Comparison of ENCODE assay signal across 8 mouse cellular contexts in genomic region chr1:75168472-75169464, GRCm38 (mm10). TPM values are rescaled to one million over a fixed set of nuclear protein-coding genes. Genes with fewer than 3 reads are reported as not detected.
DNase-seq lines count a peak whose midpoint lies in the region; ATAC-seq and TF ChIP-seq lines count a peak whose summit lies in the region.

Gene Zfand2b (plus strand): TSS chr1:75168646.

- peak; percentile 97 for DNase-seq in brain, embryonic 14.5 days (ENCODE audit: low read depth)
- DNase-seq in liver, adult 2 months (ENCODE audit: extremely low read depth, low read depth, low spot score): peak; percentile 97
- peak; percentile 97 for DNase-seq in splenic B cell, adult 2 months (ENCODE audit: low read depth, low spot score)

- under 1% methylated on average over 56 of the region's 59 CpGs for WGBS in heart, embryonic 11.5 days (ENCODE audit: insufficient replicate concordance)
- under 1% methylated on average over 56 of the region's 59 CpGs for WGBS in kidney, embryonic 16.5 days
- 1% methylated on average over 58 of the region's 59 CpGs for WGBS in liver, adult 2 months

- H3ac ChIP-seq in C2C12 (ENCODE audit: control insufficient read depth, insufficient read length, low read depth) (peak within 1 kb of the TSS; percentile 70), myocyte (ENCODE audit: control insufficient read depth, insufficient read length) (peak within 1 kb of the TSS; percentile 26)

- peaks cover 69% of the 10 kb centered on the region for H3K4me1 ChIP-seq in erythroblast, embryonic 14.5 days (ENCODE audit: control insufficient read depth)
- H3K4me1 ChIP-seq in heart, embryonic 11.5 days (ENCODE audit: control insufficient read depth, insufficient read depth, low read length): peaks cover 6% of the 10 kb centered on the region; the same call in 1 of the 2 replicates
- H3K4me1 ChIP-seq in kidney, embryonic 16.5 days (ENCODE audit: insufficient read depth, low read length): peaks cover 10% of the 10 kb centered on the region
- peaks cover 13% of the 10 kb centered on the region for H3K4me1 ChIP-seq in liver, adult 2 months (ENCODE audit: control insufficient read depth, insufficient read depth, low read length)

- H3K27me3 ChIP-seq in C2C12 (ENCODE audit: control insufficient read depth, insufficient read depth, insufficient read length) (no peaks in the 10 kb centered on the region), myocyte (ENCODE audit: control insufficient read depth, insufficient read depth, insufficient read length) (no peaks in the 10 kb centered on the region)
- no peaks in the 10 kb centered on the region for H3K27me3 ChIP-seq in erythroblast, embryonic 14.5 days (ENCODE audit: control insufficient read depth)
- no peaks in the 10 kb centered on the region for H3K27me3 ChIP-seq in heart, embryonic 11.5 days (ENCODE audit: control insufficient read depth, insufficient read depth, low read length)
- no peaks in the 10 kb centered on the region for H3K27me3 ChIP-seq in kidney, embryonic 16.5 days (ENCODE audit: insufficient read depth, low read length)
- H3K27me3 ChIP-seq in liver, adult 2 months (ENCODE audit: control insufficient read depth, insufficient read depth, low read length): no peaks in the 10 kb centered on the region
- H3K27me3 ChIP-seq in splenic B cell, adult 2 months (ENCODE audit: control insufficient read depth, insufficient read depth, low read length, poor library complexity, severe bottlenecking): no peaks in the 10 kb centered on the region

- H3K4me2 ChIP-seq in heart, embryonic 11.5 days: peak within 1 kb of the TSS; percentile 75
- H3K4me2 ChIP-seq in kidney, embryonic 16.5 days (replicated peaks; ENCODE audit: low read depth, low read length): peak within 1 kb of the TSS; percentile 87
- H3K4me2 ChIP-seq in myocyte (ENCODE audit: low read depth): peak within 1 kb of the TSS; percentile 94

- H3K79me3 ChIP-seq in C2C12 (ENCODE audit: low read depth): no peaks in the 10 kb centered on the region

- H3K27ac ChIP-seq in heart, embryonic 11.5 days (ENCODE audit: low read depth, low read length): peak within 1 kb of the TSS; percentile 59
- H3K27ac ChIP-seq in kidney, embryonic 16.5 days (ENCODE audit: low read length): peak within 1 kb of the TSS; percentile 80
- peak within 1 kb of the TSS; percentile 87 for H3K27ac ChIP-seq in liver, adult 2 months (replicated peaks; ENCODE audit: insufficient read depth, low read depth, low read length)

- H3K9me3 ChIP-seq in erythroblast, embryonic 14.5 days (ENCODE audit: control insufficient read depth, low read length): no peaks in the 10 kb centered on the region
- H3K9me3 ChIP-seq in heart, embryonic 11.5 days (replicated peaks; ENCODE audit: control insufficient read depth, low read length): no peaks in the 10 kb centered on the region
- no peaks in the 10 kb centered on the region for H3K9me3 ChIP-seq in kidney, embryonic 16.5 days (ENCODE audit: low read length)

- H3K36me3 ChIP-seq in C2C12 (ENCODE audit: control insufficient read depth, insufficient read depth) (peaks cover 29% of the 10 kb centered on the region), myocyte (ENCODE audit: control insufficient read depth, insufficient read depth) (peaks cover 12% of the 10 kb centered on the region)
- peaks cover 49% of the 10 kb centered on the region for H3K36me3 ChIP-seq in erythroblast, embryonic 14.5 days (ENCODE audit: control insufficient read depth)
- H3K36me3 ChIP-seq in heart, embryonic 11.5 days (ENCODE audit: control insufficient read depth, insufficient read depth, low read length): peaks cover 17% of the 10 kb centered on the region
- peaks cover 20% of the 10 kb centered on the region for H3K36me3 ChIP-seq in kidney, embryonic 16.5 days (ENCODE audit: insufficient read depth, low read length)
- H3K36me3 ChIP-seq in liver, adult 2 months (ENCODE audit: control insufficient read depth, insufficient read depth, low read length): peaks cover 25% of the 10 kb centered on the region
- peaks cover 8% of the 10 kb centered on the region for H3K36me3 ChIP-seq in splenic B cell, adult 2 months (ENCODE audit: control insufficient read depth, insufficient read depth, low read length, poor library complexity, severe bottlenecking)

- no peak for TF ChIP-seq CTCF in C2C12 (IDR thresholded peaks at IDR 0.05; ENCODE audit: control insufficient read depth, insufficient read depth, insufficient read length)
- no peak for TF ChIP-seq CTCF in brain, embryonic 14.5 days (IDR thresholded peaks at IDR 0.05; ENCODE audit: borderline replicate concordance, extremely low read depth, insufficient read depth, insufficient read length)
- no peak for TF ChIP-seq CTCF in liver, adult 2 months (IDR thresholded peaks at IDR 0.05; ENCODE audit: low read depth, low read length)

- H3K9ac ChIP-seq in heart, embryonic 11.5 days (ENCODE audit: low read depth, low read length): peak within 1 kb of the TSS; percentile 77
- peak within 1 kb of the TSS; percentile 72 for H3K9ac ChIP-seq in kidney, embryonic 16.5 days (replicated peaks; ENCODE audit: low read length)
- H3K9ac ChIP-seq in liver, adult 2 months (ENCODE audit: low read depth, low read length): peak within 1 kb of the TSS; percentile 75

- peak; percentile 37; the same call in 1 of the 2 replicates for TF ChIP-seq POLR2A in brain, embryonic 14.5 days (IDR thresholded peaks at IDR 0.05; ENCODE audit: borderline replicate concordance, extremely low read depth, insufficient read depth, insufficient read length, poor library complexity, severe bottlenecking)
- no peak; the same call in 1 of the 2 replicates for TF ChIP-seq POLR2A in liver, adult 2 months (IDR thresholded peaks at IDR 0.05; ENCODE audit: extremely low read depth, insufficient read depth, low read length)
- TF ChIP-seq POLR2A in myocyte (IDR thresholded peaks at IDR 0.05; ENCODE audit: insufficient read length, low read depth): peak; percentile 71

- no peaks in the 10 kb centered on the region for H3K79me2 ChIP-seq in C2C12 (ENCODE audit: control insufficient read depth, insufficient read depth)
- H3K79me2 ChIP-seq in liver, adult 2 months (ENCODE audit: control insufficient read depth, insufficient read depth, low read length): no peaks in the 10 kb centered on the region
- H3K79me2 ChIP-seq in myocyte (ENCODE audit: control insufficient read depth, insufficient read depth): no peaks in the 10 kb centered on the region

- ATAC-seq in heart, embryonic 11.5 days (replicated peaks; ENCODE audit: insufficient number of reproducible peaks, low FRiP score, low TSS enrichment): peak; percentile 97
- ATAC-seq in kidney, embryonic 16.5 days (ENCODE audit: low FRiP score, low TSS enrichment): peak; percentile 99

- H3K4me3 ChIP-seq in C2C12 (ENCODE audit: insufficient read depth, poor library complexity, severe bottlenecking) (peak within 1 kb of the TSS; percentile 42), myocyte (peak within 1 kb of the TSS; percentile 37)
- peak within 1 kb of the TSS; percentile 86 for H3K4me3 ChIP-seq in erythroblast, embryonic 14.5 days (replicated peaks)
- peak within 1 kb of the TSS; percentile 58 for H3K4me3 ChIP-seq in heart, embryonic 11.5 days (ENCODE audit: low read depth, low read length)
- peak within 1 kb of the TSS; percentile 65 for H3K4me3 ChIP-seq in kidney, embryonic 16.5 days (ENCODE audit: low read length)
- H3K4me3 ChIP-seq in liver, adult 2 months (ENCODE audit: insufficient read depth, low read depth, low read length): peak within 1 kb of the TSS; percentile 64

TF ChIP-seq in C2C12, 6 proteins besides CTCF, POLR2A, EP300 and RAD21:
- TF ChIP-seq MYOG (IDR thresholded peaks at IDR 0.05; ENCODE audit: control insufficient read depth, extremely low read depth, insufficient read length) (no peak), CEBPB (IDR thresholded peaks at IDR 0.05; ENCODE audit: low read depth) (no peak), USF1 (IDR thresholded peaks at IDR 0.05; ENCODE audit: low read depth) (no peak), MAX (IDR thresholded peaks at IDR 0.05) (no peak), FOSL1 (IDR thresholded peaks at IDR 0.05; ENCODE audit: insufficient read depth, low read length, poor library complexity, severe bottlenecking) (no peak), MYOD1 (IDR thresholded peaks at IDR 0.05; ENCODE audit: control insufficient read depth, insufficient read length, low read depth) (no peak)

TF ChIP-seq in myocyte, 11 proteins besides CTCF, POLR2A, EP300 and RAD21:
- peak; percentile 70 for TF ChIP-seq POLR2AphosphoS2 (IDR thresholded peaks at IDR 0.05; ENCODE audit: insufficient read length, low read depth)
- no peak for TF ChIP-seq MAX (IDR thresholded peaks at IDR 0.05; ENCODE audit: low read depth)
- no peak for TF ChIP-seq TCF3 (IDR thresholded peaks at IDR 0.05; ENCODE audit: insufficient read length, low read depth)

RNA-seq across cellular contexts. Expression of gene Zfand2b, which starts in this region (rescaled TPM):
- polyA plus RNA-seq in C2C12 (2012; fragmentation: generic; extraction: Trizol) (23.6 TPM), myocyte (2012; fragmentation: generic; extraction: Trizol) (43.4 TPM)
- 47.4 and 58.5 TPM in 2 replicates for polyA plus RNA-seq in brain, embryonic 14.5 days (2012; rRNA removed)
- polyA plus RNA-seq in erythroblast, embryonic 14.5 days (2012): 6.7 and 7.3 TPM in 2 replicates
- 31.9 and 33.8 TPM in 2 replicates for polyA plus RNA-seq in heart, embryonic 11.5 days (2014; fragmentation: Nextera tagmentation; extraction: Ambion mirVana)
- polyA plus RNA-seq in kidney, embryonic 16.5 days (2015; fragmentation: Nextera tagmentation; extraction: Ambion mirVana): 48.4 and 51.0 TPM in 2 replicates
- 30.5 and 32.4 TPM in 2 replicates for total RNA-seq in liver, adult 2 months (2014; rRNA removed)
- polyA plus RNA-seq in liver, adult 2 months (2012; rRNA removed): 79.7 and 81.4 TPM in 2 replicates

Comparison
In these comparisons a context has a peak if more than half of its experiments do, and no peak if none do; other contexts are left out.
1. Peak in every context shown above with its lines: DNase-seq, ATAC-seq, H3K4me3 ChIP-seq and H3K27ac ChIP-seq.